Mouse (Mus musculus): Measurements from ENCODE around the gene Ahsa1.

GRCm38 (mm10) chr12:87279879-87280278 lies 13.6 kb downstream of the Ahsa1 start:
- TF ChIP-seq CTCF (IDR thresholded peaks at IDR 0.05; ENCODE audit: borderline replicate concordance, control insufficient read depth, extremely low read depth, insufficient read depth, low read length, poor library complexity) (no peak), POLR2A (IDR thresholded peaks at IDR 0.05; ENCODE audit: control insufficient read depth, extremely low read depth, insufficient read depth, low read length, poor library complexity) (no peak)

All from thymus, adult 2 months (tissue).